8 mouse cellular contexts compared by ENCODE assay signal in the genomic region with DNA sequence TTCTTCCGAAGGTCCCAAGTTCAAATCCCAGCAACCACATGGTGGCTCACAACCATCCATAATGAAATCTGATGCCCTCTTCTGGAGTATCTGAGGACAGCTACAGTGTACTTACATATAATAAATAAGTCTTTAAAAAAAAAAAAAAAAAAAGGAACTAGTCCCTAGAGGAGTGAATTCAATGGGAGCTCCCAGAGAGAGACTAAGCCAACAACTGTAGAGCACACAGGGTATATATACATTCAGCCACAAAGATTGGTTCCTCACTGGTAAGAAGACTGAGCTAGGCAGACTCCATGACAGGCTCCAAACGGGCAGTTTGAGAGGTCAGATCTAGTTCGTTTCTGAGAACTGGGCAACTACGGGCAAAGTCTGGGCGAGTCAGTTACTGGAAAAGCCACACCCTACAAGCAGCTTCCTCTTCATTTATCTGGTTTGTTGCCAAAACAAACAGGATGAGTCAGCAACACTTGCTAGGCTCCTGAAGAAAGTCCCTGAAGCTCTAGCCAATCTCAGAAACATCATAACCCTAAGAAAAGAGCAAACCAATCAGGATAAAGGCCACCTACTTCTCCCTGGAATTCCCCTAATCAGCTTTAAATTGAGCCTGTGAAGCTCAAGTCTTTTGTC. TPM values are rescaled to one million over a fixed set of nuclear protein-coding genes. Genes with fewer than 3 reads are reported as not detected.
DNase-seq lines count a peak whose midpoint lies in the region; ATAC-seq and TF ChIP-seq lines count a peak whose summit lies in the region.
"Had no signal": no experiment of that assay in that cellular context is flagged by ENCODE, and none has a peak within 500 bp of the region (broad histone marks: within the 10 kb centered on the region; RNA-seq: fewer than 3 reads in every experiment).

No protein-coding gene starts in this region.

- H3K4me3 ChIP-seq in CH12.LX (replicated peaks in 1 of 3; ENCODE audit: low read depth in 2 of 3, low read length in 2 of 3, poor library complexity in 1 of 3): no peak overlapping the region
- H3K4me3 ChIP-seq in heart, adult 2 months: no peak overlapping the region
- H3K4me3 ChIP-seq in liver, embryonic 16.5 days (ENCODE audit: low read depth, low read length): no peak overlapping the region
- no peak overlapping the region for H3K4me3 ChIP-seq in stomach, embryonic 15.5 days (replicated peaks)
- no peak overlapping the region for H3K4me3 ChIP-seq in forebrain, embryonic 15.5 days
- H3K4me3 ChIP-seq: limb, embryonic 12.5 days had no signal

- peak overlapping the region; percentile 38; the same call in 1 of the 2 replicates for H3K4me2 ChIP-seq in CH12.LX (ENCODE audit: insufficient read depth, low read depth, poor library complexity, severe bottlenecking)
- peak overlapping the region; percentile 57 for H3K4me2 ChIP-seq in liver, embryonic 16.5 days (ENCODE audit: low read depth, low read length)
- H3K4me2 ChIP-seq in stomach, embryonic 15.5 days: no peak overlapping the region
- no peak overlapping the region for H3K4me2 ChIP-seq in forebrain, embryonic 15.5 days (replicated peaks)
- H3K4me2 ChIP-seq: limb, embryonic 12.5 days had no signal

- in situ Hi-C loops in CH12.LX (cut with MboI; ENCODE audit: low pct_ligation_motif_present, low pct_unique_long_range_greater_than_20kb, low sequenced_read_pairs): no loop called here
- in situ Hi-C loops in Patski (cut with MboI; ENCODE audit: low pct_unique_long_range_greater_than_20kb): no loop called here

- DNase-seq in CH12.LX (ENCODE audit: extremely low read depth) (peak; percentile 79), Patski (ENCODE audit: low read depth, low spot score) (peak; percentile 60)
- DNase-seq in heart, adult 2 months: peak in 1 of 2 experiments; percentile 49
- DNase-seq in testis, postnatal 10 days (ENCODE audit: low spot score): no peak

- no peaks in the 10 kb centered on the region for H3K27me3 ChIP-seq in CH12.LX (replicated peaks)
- no peaks in the 10 kb centered on the region for H3K27me3 ChIP-seq in Patski
- H3K27me3 ChIP-seq in heart, adult 2 months (ENCODE audit: control insufficient read depth, insufficient read depth, low read length): no peaks in the 10 kb centered on the region
- no peaks in the 10 kb centered on the region for H3K27me3 ChIP-seq in liver, embryonic 16.5 days (ENCODE audit: control insufficient read depth, insufficient read depth, low read depth, low read length)
- H3K27me3 ChIP-seq in stomach, embryonic 15.5 days (replicated peaks): no peaks in the 10 kb centered on the region
- no peaks in the 10 kb centered on the region for H3K27me3 ChIP-seq in forebrain, embryonic 15.5 days
- H3K27me3 ChIP-seq: limb, embryonic 12.5 days had no signal

- intact Hi-C loops in heart, adult 2 months (cut with DNase I): loop anchor here (10.0 kb wide), 1 partner anchor 181 kb away; no protein-coding TSS in a partner anchor

- no peak for TF ChIP-seq CTCF in CH12.LX (conservative IDR thresholded peaks at IDR 0.05 in 1 of 2, IDR thresholded peaks at IDR 0.05 in 1 of 2; ENCODE audit: low read depth in 2 of 2, low read length in 2 of 2)
- TF ChIP-seq CTCF in Patski (IDR thresholded peaks at IDR 0.05): peak; percentile 12
- no peak for TF ChIP-seq CTCF in heart, adult 2 months (IDR thresholded peaks at IDR 0.05)

- H3K4me1 ChIP-seq in CH12.LX (ENCODE audit: control insufficient read depth in 1 of 2, insufficient read depth in 2 of 2): peaks cover 0 to 22% of the 10 kb centered on the region in 2 experiments; a peak in 2 of 4 replicates
- no peaks in the 10 kb centered on the region; the same call in 1 of the 2 replicates for H3K4me1 ChIP-seq in heart, adult 2 months (ENCODE audit: control insufficient read depth, insufficient read depth, low read length)
- peaks cover 25% of the 10 kb centered on the region for H3K4me1 ChIP-seq in liver, embryonic 16.5 days (ENCODE audit: control insufficient read depth, low read depth, low read length)
- no peaks in the 10 kb centered on the region for H3K4me1 ChIP-seq in stomach, embryonic 15.5 days
- H3K4me1 ChIP-seq in forebrain, embryonic 15.5 days: no peaks in the 10 kb centered on the region
- H3K4me1 ChIP-seq: limb, embryonic 12.5 days had no signal

- CTCF ChIA-PET in Patski (lab: Charles Lee): interaction anchor here (0.9 kb wide), 1 partner anchor 182 kb away, joined by 3 read pairs; no protein-coding TSS in a partner anchor

- peak; percentile 60 for ATAC-seq in Patski
- peak; percentile 84 for ATAC-seq in liver, embryonic 16.5 days (ENCODE audit: low read depth)
- peak; percentile 74; the same call in 1 of the 2 replicates for ATAC-seq in stomach, embryonic 15.5 days (ENCODE audit: insufficient read depth, low FRiP score, low read depth)
- ATAC-seq in forebrain, embryonic 15.5 days (replicated peaks): no peak

- POLR2A ChIA-PET in Patski (lab: Charles Lee): interaction anchor here (1.6 kb wide), 1 partner anchor 116 kb away, joined by 3 read pairs; a partner anchor contains a TSS

- H3K9me3 ChIP-seq in CH12.LX (replicated peaks; ENCODE audit: low read length): no peaks in the 10 kb centered on the region
- H3K9me3 ChIP-seq in liver, embryonic 16.5 days (replicated peaks; ENCODE audit: control insufficient read depth, low read length): no peaks in the 10 kb centered on the region
- H3K9me3 ChIP-seq in stomach, embryonic 15.5 days: no peaks in the 10 kb centered on the region
- no peaks in the 10 kb centered on the region for H3K9me3 ChIP-seq in forebrain, embryonic 15.5 days
- H3K9me3 ChIP-seq: limb, embryonic 12.5 days had no signal

- peak overlapping the region; percentile 74 for H3K27ac ChIP-seq in CH12.LX (ENCODE audit: insufficient read depth, low read depth)
- H3K27ac ChIP-seq in heart, adult 2 months: peak overlapping the region; percentile 54
- peak overlapping the region; percentile 97 for H3K27ac ChIP-seq in liver, embryonic 16.5 days (ENCODE audit: low read length)
- 0 out of 2 replicates have a peak overlapping the region, but pooled peaks have one; percentile 2 for H3K27ac ChIP-seq in stomach, embryonic 15.5 days
- no peak overlapping the region for H3K27ac ChIP-seq in forebrain, embryonic 15.5 days (replicated peaks)
- H3K27ac ChIP-seq: limb, embryonic 12.5 days had no signal

- dilution Hi-C loops in CH12.LX (cut with MboI; ENCODE audit: extremely low pct_ligation_motif_present, extremely low pct_unique_long_range_greater_than_20kb, low sequenced_read_pairs): no loop called here

- H3K79me2 ChIP-seq in CH12.LX (replicated peaks; ENCODE audit: control insufficient read depth, extremely low read depth, insufficient read depth, poor library complexity, severe bottlenecking): no peaks in the 10 kb centered on the region
- no peaks in the 10 kb centered on the region for H3K79me2 ChIP-seq in heart, adult 2 months (replicated peaks; ENCODE audit: control insufficient read depth, insufficient read depth, low read length)

- H3K9ac ChIP-seq in CH12.LX (ENCODE audit: insufficient read depth, low read depth): no peak overlapping the region
- H3K9ac ChIP-seq in heart, adult 2 months (ENCODE audit: low read depth, low read length): no peak overlapping the region
- H3K9ac ChIP-seq in liver, embryonic 16.5 days (ENCODE audit: low read depth, low read length): peak overlapping the region; percentile 49
- H3K9ac ChIP-seq in stomach, embryonic 15.5 days: no peak overlapping the region
- H3K9ac ChIP-seq in forebrain, embryonic 15.5 days (replicated peaks): no peak overlapping the region
- H3K9ac ChIP-seq: limb, embryonic 12.5 days had no signal

- peak; percentile 42 for TF ChIP-seq EP300 in CH12.LX (IDR thresholded peaks at IDR 0.05; ENCODE audit: low read length)
- TF ChIP-seq EP300 in heart, adult 2 months (IDR thresholded peaks at IDR 0.05; ENCODE audit: insufficient read depth, low read depth, low read length): 0 out of 2 replicates have a peak, but pooled peaks have one; percentile 38

- TF ChIP-seq RAD21 in CH12.LX (IDR thresholded peaks at IDR 0.05; ENCODE audit: low read depth, low read length): no peak

- H3K36me3 ChIP-seq in CH12.LX (replicated peaks in 1 of 2; ENCODE audit: control insufficient read depth in 1 of 2, insufficient read depth in 1 of 2, low read length in 1 of 2): no peaks in the 10 kb centered on the region
- 0 out of 2 replicates have a peak, but pooled peaks cover 2% of the 10 kb centered on the region for H3K36me3 ChIP-seq in heart, adult 2 months (ENCODE audit: control insufficient read depth, insufficient read depth, low read length)
- H3K36me3 ChIP-seq in liver, embryonic 16.5 days (ENCODE audit: control insufficient read depth, insufficient read depth): no peaks in the 10 kb centered on the region
- no peaks in the 10 kb centered on the region for H3K36me3 ChIP-seq in stomach, embryonic 15.5 days
- no peaks in the 10 kb centered on the region for H3K36me3 ChIP-seq in forebrain, embryonic 15.5 days
- H3K36me3 ChIP-seq: limb, embryonic 12.5 days had no signal

- peak; percentile 37; the same call in 1 of the 2 replicates for TF ChIP-seq POLR2A in CH12.LX (IDR thresholded peaks at IDR 0.05; ENCODE audit: low read depth, low read length)
- TF ChIP-seq POLR2A in heart, adult 2 months (IDR thresholded peaks at IDR 0.05; ENCODE audit: insufficient read depth, low read depth, low read length): 0 out of 2 replicates have a peak, but pooled peaks have one; percentile 19

- WGBS in heart, adult 2 months: 43% methylated on average over 5 of the region's 5 CpGs
- 34% methylated on average over 5 of the region's 5 CpGs for WGBS in liver, embryonic 16.5 days (ENCODE audit: insufficient replicate concordance)
- 59% methylated on average over 5 of the region's 5 CpGs for WGBS in stomach, embryonic 15.5 days
- WGBS in forebrain, embryonic 15.5 days: 77% methylated on average over 5 of the region's 5 CpGs

RNA-seq across cellular contexts. Expression of a gene that starts 4.9 kb away (rescaled TPM):
- total RNA-seq in CH12.LX (2012; rRNA removed): 5.5 and 6.3 TPM in 2 replicates
- total RNA-seq in CH12.LX (2014; rRNA removed): 8.9 and 10.8 TPM in 2 replicates
- polyA plus RNA-seq in CH12.LX (2012; ENCODE audit: insufficient read length, low read depth): 3.2 and 4.1 TPM in 2 replicates
- polyA plus RNA-seq in Patski (2021): 21.9 TPM
- 10 to 100 TPM; 16.0 to 24.9 TPM for total RNA-seq in heart, adult 2 months (2021)
- 7.4 and 12.0 TPM in 2 replicates for polyA plus RNA-seq in heart, adult 2 months (2012; rRNA removed)
- 7.3 and 8.3 TPM in 2 replicates for polyA plus RNA-seq in liver, embryonic 16.5 days (2015; fragmentation: Nextera tagmentation; extraction: Ambion mirVana)
- 28.2 and 28.8 TPM in 2 replicates for polyA plus RNA-seq in stomach, embryonic 15.5 days (2015; fragmentation: Nextera tagmentation; extraction: Ambion mirVana)
- polyA plus RNA-seq in forebrain, embryonic 15.5 days (2015; fragmentation: Nextera tagmentation; extraction: Ambion mirVana): 88.7 and 107 TPM in 2 replicates

RNA-seq across cellular contexts. Expression of a gene that starts 53.7 kb away (rescaled TPM):
- total RNA-seq in CH12.LX (2012; rRNA removed): 5.6 and 7.8 TPM in 2 replicates
- 17.3 and 18.9 TPM in 2 replicates for total RNA-seq in CH12.LX (2014; rRNA removed)
- 9.3 and 12.4 TPM in 2 replicates for polyA plus RNA-seq in CH12.LX (2012; ENCODE audit: insufficient read length, low read depth)
- polyA plus RNA-seq in Patski (2021): 13.5 TPM
- 10 to 100 TPM; 24.2 to 38.8 TPM for total RNA-seq in heart, adult 2 months (2021)
- 12.8 and 43.9 TPM in 2 replicates for polyA plus RNA-seq in heart, adult 2 months (2012; rRNA removed)
- 13.3 and 15.7 TPM in 2 replicates for polyA plus RNA-seq in liver, embryonic 16.5 days (2015; fragmentation: Nextera tagmentation; extraction: Ambion mirVana)
- polyA plus RNA-seq in stomach, embryonic 15.5 days (2015; fragmentation: Nextera tagmentation; extraction: Ambion mirVana): 16.7 and 20.4 TPM in 2 replicates
- polyA plus RNA-seq in forebrain, embryonic 15.5 days (2015; fragmentation: Nextera tagmentation; extraction: Ambion mirVana): 6.8 and 7.5 TPM in 2 replicates

Comparison
In these comparisons a context has a peak if more than half of its experiments do, and no peak if none do; other contexts are left out.
1. H3K4me2 ChIP-seq: peak in CH12.LX (single experiment) and liver, embryonic 16.5 days (single experiment); none in stomach, embryonic 15.5 days (single experiment) and forebrain, embryonic 15.5 days (single experiment).